Comparison of ENCODE assay signal across 8 mouse cellular contexts in the genomic region with DNA sequence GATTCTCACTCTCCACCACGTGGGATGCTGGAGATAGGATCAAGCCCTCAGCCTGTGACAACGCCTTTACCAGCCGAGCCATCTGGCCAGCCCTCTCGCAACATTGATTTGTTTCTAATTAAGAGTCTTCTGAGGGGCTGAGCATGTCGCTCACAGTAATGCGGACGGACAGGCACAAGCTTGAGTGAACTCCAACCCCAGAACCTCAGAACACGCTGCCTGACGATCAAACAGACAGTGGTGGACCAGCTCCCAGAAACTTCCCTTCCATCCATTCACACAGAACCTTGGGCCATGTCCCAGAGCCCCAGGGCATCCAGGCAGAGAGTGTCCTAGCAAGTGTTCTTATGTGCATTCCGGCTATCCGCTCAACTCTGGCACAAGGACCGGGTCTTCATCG. TPM values are rescaled to one million over a fixed set of nuclear protein-coding genes. Genes with fewer than 3 reads are reported as not detected.
A peak's percentile ranks its signal among the peaks of the same experiment; 100 is the strongest.
DNase-seq lines count a peak whose midpoint lies in the region; ATAC-seq and TF ChIP-seq lines count a peak whose summit lies in the region.
"Had no signal": no experiment of that assay in that cellular context is flagged by ENCODE, and none has a peak within 500 bp of the region (broad histone marks: within the 10 kb centered on the region; RNA-seq: fewer than 3 reads in every experiment).

No protein-coding gene starts in this region.

- no peak overlapping the region for H3K9ac ChIP-seq in hindbrain, embryonic 11.5 days (ENCODE audit: low read depth, low read length)
- no peak overlapping the region for H3K9ac ChIP-seq in lung, postnatal 0 days (replicated peaks; ENCODE audit: low read depth)
- no peak overlapping the region for H3K9ac ChIP-seq in forebrain, embryonic 12.5 days

- WGBS in hindbrain, embryonic 10.5 days: 78% methylated on average over 13 of the region's 13 CpGs
- WGBS in hindbrain, embryonic 11.5 days: 73% methylated on average over 13 of the region's 13 CpGs
- WGBS in lung, postnatal 0 days: 72% methylated on average over 13 of the region's 13 CpGs
- 73% methylated on average over 13 of the region's 13 CpGs for WGBS in forebrain, embryonic 12.5 days

- DNase-seq in hindbrain, embryonic 10.5 days (ENCODE audit: low spot score): peak; percentile 38
- DNase-seq in hindbrain, embryonic 11.5 days (ENCODE audit: low spot score): no peak
- DNase-seq in lung, postnatal 36 days: peak; percentile 30
- no peak for DNase-seq in lung, postnatal 0 days (ENCODE audit: low spot score)
- DNase-seq in adrenal gland, postnatal 10 days: peak; percentile 0
- peak; percentile 2 for DNase-seq in gastrocnemius, postnatal 10 days

- no peak overlapping the region for H3K4me2 ChIP-seq in hindbrain, embryonic 11.5 days (replicated peaks; ENCODE audit: low read depth, low read length)
- no peak overlapping the region for H3K4me2 ChIP-seq in lung, postnatal 0 days (replicated peaks; ENCODE audit: low read depth, low read length)
- H3K4me2 ChIP-seq in forebrain, embryonic 12.5 days: no peak overlapping the region

- no peaks in the 10 kb centered on the region for H3K9me3 ChIP-seq in hindbrain, embryonic 10.5 days
- H3K9me3 ChIP-seq in hindbrain, embryonic 11.5 days (ENCODE audit: control insufficient read depth, low read length): no peaks in the 10 kb centered on the region
- no peaks in the 10 kb centered on the region for H3K9me3 ChIP-seq in lung, postnatal 0 days (ENCODE audit: low read length)
- H3K9me3 ChIP-seq in forebrain, embryonic 12.5 days: no peaks in the 10 kb centered on the region

- no peaks in the 10 kb centered on the region for H3K36me3 ChIP-seq in hindbrain, embryonic 10.5 days
- no peaks in the 10 kb centered on the region for H3K36me3 ChIP-seq in hindbrain, embryonic 11.5 days (ENCODE audit: control insufficient read depth, insufficient read depth, low read length)
- no peaks in the 10 kb centered on the region for H3K36me3 ChIP-seq in lung, postnatal 0 days (ENCODE audit: insufficient read depth, low read length)
- no peaks in the 10 kb centered on the region for H3K36me3 ChIP-seq in forebrain, embryonic 12.5 days (replicated peaks)

- H3K27ac ChIP-seq in hindbrain, embryonic 10.5 days: no peak overlapping the region
- no peak overlapping the region for H3K27ac ChIP-seq in hindbrain, embryonic 11.5 days (ENCODE audit: low read depth, low read length)
- H3K27ac ChIP-seq in lung, postnatal 0 days (ENCODE audit: low read length): no peak overlapping the region
- H3K27ac ChIP-seq in forebrain, embryonic 12.5 days: no peak overlapping the region

- no peaks in the 10 kb centered on the region; the same call in 1 of the 2 replicates for H3K27me3 ChIP-seq in hindbrain, embryonic 10.5 days (ENCODE audit: insufficient read depth, poor library complexity, severe bottlenecking)
- H3K27me3 ChIP-seq in hindbrain, embryonic 11.5 days (ENCODE audit: control insufficient read depth, insufficient read depth, low read length): no peaks in the 10 kb centered on the region
- H3K27me3 ChIP-seq in lung, postnatal 0 days (replicated peaks; ENCODE audit: insufficient read depth, low read length): no peaks in the 10 kb centered on the region
- H3K27me3 ChIP-seq in forebrain, embryonic 12.5 days: peaks cover 4% of the 10 kb centered on the region; the same call in 1 of the 2 replicates

- H3K4me1 ChIP-seq in hindbrain, embryonic 10.5 days (replicated peaks): peaks cover 15% of the 10 kb centered on the region; the same call in 1 of the 2 replicates
- H3K4me1 ChIP-seq in hindbrain, embryonic 11.5 days (replicated peaks; ENCODE audit: control insufficient read depth, insufficient read depth, low read length): no peaks in the 10 kb centered on the region
- no peaks in the 10 kb centered on the region for H3K4me1 ChIP-seq in lung, postnatal 0 days (ENCODE audit: insufficient read depth, low read depth, low read length)
- H3K4me1 ChIP-seq in forebrain, embryonic 12.5 days: no peaks in the 10 kb centered on the region; the same call in 1 of the 2 replicates

- no peak overlapping the region for H3K4me3 ChIP-seq in hindbrain, embryonic 10.5 days
- H3K4me3 ChIP-seq in hindbrain, embryonic 11.5 days (ENCODE audit: low read depth, low read length): no peak overlapping the region
- H3K4me3 ChIP-seq in lung, postnatal 0 days (ENCODE audit: low read depth, low read length): no peak overlapping the region
- H3K4me3 ChIP-seq in forebrain, embryonic 12.5 days (replicated peaks): no peak overlapping the region

- TF ChIP-seq EP300 in lung, postnatal 0 days (IDR thresholded peaks at IDR 0.05): no peak

- TF ChIP-seq CTCF in lung, postnatal 0 days (IDR thresholded peaks at IDR 0.05): no peak

- ATAC-seq in hindbrain, embryonic 11.5 days (ENCODE audit: low FRiP score): no peak
- ATAC-seq in lung, postnatal 0 days: no peak
- no peak for ATAC-seq in forebrain, embryonic 12.5 days (ENCODE audit: low FRiP score)

RNA-seq across cellular contexts. Expression of gene Ptgis, which starts 36.6 kb away (rescaled TPM):
- polyA plus RNA-seq in hindbrain, embryonic 10.5 days (2016; fragmentation: Nextera tagmentation; extraction: Ambion mirVana): 10.8 and 10.9 TPM in 2 replicates
- 7.4 and 10.5 TPM in 2 replicates for polyA plus RNA-seq in hindbrain, embryonic 11.5 days (2014; fragmentation: Nextera tagmentation; extraction: Ambion mirVana)
- polyA plus RNA-seq in lung, postnatal 0 days (2015; fragmentation: Nextera tagmentation; extraction: Ambion mirVana): 32.7 and 37.9 TPM in 2 replicates
- total RNA-seq in adrenal gland, postnatal 10 days (2021): 10 to 100 TPM; 18.7 to 23.3 TPM
- total RNA-seq in gastrocnemius, postnatal 10 days (2021): 10 to 100 TPM; 13.7 to 17.8 TPM
- polyA plus RNA-seq in forebrain, embryonic 12.5 days (2016; fragmentation: Nextera tagmentation; extraction: Ambion mirVana): 4.8 and 6.0 TPM in 2 replicates
- total RNA-seq: hematopoietic stem cell, adult 5-6 weeks had no signal

Comparison
In these comparisons a context has a peak if more than half of its experiments do, and no peak if none do; other contexts are left out.
1. DNase-seq: peak in hindbrain, embryonic 10.5 days (single experiment), lung, postnatal 36 days (single experiment), adrenal gland, postnatal 10 days (single experiment) and gastrocnemius, postnatal 10 days (single experiment); none in hindbrain, embryonic 11.5 days (single experiment) and lung, postnatal 0 days (single experiment).